Mouse (Mus musculus): Measurements from ENCODE around the gene Tmsb15l. TPM values are rescaled to one million over a fixed set of nuclear protein-coding genes. Genes with fewer than 3 reads are reported as not detected.

Gene Tmsb15l
- polyA plus RNA-seq (2014; fragmentation: Illumina TruSeq; extraction: RNeasy Lipid Tissue Mini Kit (QIAGEN cat#74804); ENCODE audit: low read depth, low replicate concordance) = 20.0 TPM

DNA sequence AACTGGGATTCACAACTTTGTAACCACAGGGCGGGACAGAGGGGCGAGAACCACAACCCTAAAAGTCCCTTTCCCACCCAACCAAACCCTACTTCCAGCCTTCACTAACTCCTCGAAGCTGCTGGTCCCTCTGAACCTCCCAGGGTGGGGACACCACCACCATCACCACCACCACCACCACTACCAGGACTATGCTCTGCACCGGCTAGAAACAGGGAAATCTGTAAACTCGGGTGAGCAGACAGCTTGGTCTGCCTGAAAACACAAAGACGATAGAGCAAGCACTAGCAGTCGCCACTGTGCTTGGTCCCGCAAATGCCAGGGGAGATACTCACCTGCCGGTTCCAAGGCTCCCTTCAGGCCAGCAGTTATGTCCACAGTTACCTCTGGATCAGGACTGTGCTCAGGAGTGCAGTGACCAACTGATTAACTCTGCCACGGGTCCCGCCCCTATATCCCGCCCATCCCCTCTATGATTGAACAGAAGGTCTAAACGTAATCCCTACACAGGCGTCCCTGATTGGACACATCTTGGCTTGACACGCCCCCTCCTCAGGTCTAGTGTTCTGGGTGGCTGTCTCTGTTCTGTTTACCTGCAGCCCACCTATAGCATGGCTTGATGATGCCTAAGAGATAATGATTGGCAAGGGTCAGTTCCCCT is at the start of gene Tmsb15l, which contains the start of gene Tmsb15b1:
TSS of gene Tmsb15l (minus strand) at position 446 of the 661 bp plus-strand sequence.
TSS of gene Tmsb15b1 (minus strand) at position 451 of the 661 bp plus-strand sequence.

DNA sequence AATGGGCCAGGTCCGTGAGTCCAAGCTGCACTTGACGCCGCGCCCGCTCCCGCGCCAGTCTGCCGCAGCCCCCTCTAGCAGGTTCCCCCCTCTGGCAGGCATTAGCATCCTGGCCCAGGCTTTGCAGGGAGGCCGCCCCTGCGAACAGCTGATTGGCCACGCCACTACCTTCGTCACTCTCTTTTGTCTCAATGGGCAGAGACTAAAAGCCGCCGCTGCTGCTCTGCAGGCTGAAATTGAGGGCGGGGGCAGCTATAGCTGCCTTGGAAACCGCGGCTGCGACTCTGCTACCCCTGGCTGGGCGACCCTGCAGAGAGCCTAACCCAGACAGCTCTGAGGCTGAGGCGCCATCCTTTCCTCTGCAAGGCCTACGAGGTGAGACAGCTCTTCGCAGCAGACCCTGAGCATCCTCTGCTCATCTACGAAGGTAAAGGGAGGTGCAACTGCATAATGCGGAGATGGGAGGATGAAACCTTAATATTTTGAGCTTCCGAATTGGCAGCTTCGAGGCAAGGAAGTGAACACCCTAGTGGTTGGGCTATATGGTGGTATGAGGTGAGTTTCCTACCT is 16.4 kb upstream of the Tmsb15l start, which contains the start of gene Zcchc18:
TSS of gene Zcchc18 (plus strand) at position 178 of the 570 bp plus-strand sequence.

DNA sequence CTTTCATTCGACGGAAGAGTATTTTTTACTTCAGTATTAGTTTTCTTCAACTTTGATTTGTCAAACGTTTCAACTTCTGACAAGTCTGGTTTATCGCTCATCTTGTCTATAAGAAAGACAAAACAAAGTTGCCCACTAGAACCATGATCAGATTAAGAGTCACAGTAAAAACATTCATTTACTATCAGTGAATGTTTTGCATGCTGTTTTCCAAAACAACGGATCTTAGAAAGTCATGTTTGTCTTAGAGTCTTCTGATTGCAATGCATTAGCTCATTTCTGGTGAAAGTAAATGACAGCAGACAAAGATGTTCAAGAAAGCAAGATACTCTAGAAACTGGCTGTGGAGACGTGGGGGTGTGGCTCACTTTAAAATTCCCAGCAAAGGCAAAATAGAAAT is 1.3 kb downstream of the Tmsb15l start, which contains the start of gene Tmsb15b2:
TSS of gene Tmsb15b2 (minus strand) at position 101 of the 400 bp plus-strand sequence.

DNA sequence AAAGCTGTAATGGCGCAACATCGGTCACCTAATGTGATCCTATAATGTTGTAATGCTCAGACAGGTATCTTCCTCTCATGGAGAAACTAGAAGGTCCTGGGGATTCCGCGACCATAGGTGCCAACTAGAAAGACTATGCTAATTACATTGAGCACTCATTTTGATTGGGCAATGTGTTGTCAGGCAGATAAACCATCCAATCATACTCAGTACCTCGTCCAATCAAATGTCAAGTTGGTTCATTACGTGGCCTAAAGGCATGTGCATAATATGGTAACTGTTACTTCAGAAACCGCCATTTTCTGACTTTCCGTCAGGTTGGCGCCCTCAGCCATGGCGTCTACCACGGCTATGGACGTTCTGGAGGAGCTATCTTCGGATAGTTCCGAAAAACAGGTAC is 49.6 kb downstream of the Tmsb15l start, which contains the start of gene H2bfm:
TSS of gene H2bfm (plus strand) at position 295 of the 400 bp plus-strand sequence.

Other genes with a start within 250 kb of the Tmsb15l start
- 243 TPM for gene Morf4l2, start 233.2 kb downstream of the Tmsb15l start, polyA plus RNA-seq (2014; fragmentation: Illumina TruSeq; extraction: RNeasy Lipid Tissue Mini Kit (QIAGEN cat#74804); ENCODE audit: low read depth, low replicate concordance)
- not detected for gene Glra4, start 196.7 kb downstream of the Tmsb15l start, polyA plus RNA-seq (2014; fragmentation: Illumina TruSeq; extraction: RNeasy Lipid Tissue Mini Kit (QIAGEN cat#74804); ENCODE audit: low read depth, low replicate concordance)
- 3.2 TPM for gene Plp1, start 154.2 kb downstream of the Tmsb15l start, polyA plus RNA-seq (2014; fragmentation: Illumina TruSeq; extraction: RNeasy Lipid Tissue Mini Kit (QIAGEN cat#74804); ENCODE audit: low read depth, low replicate concordance)
- gene Rab9b, start 108.1 kb downstream of the Tmsb15l start, polyA plus RNA-seq (2014; fragmentation: Illumina TruSeq; extraction: RNeasy Lipid Tissue Mini Kit (QIAGEN cat#74804); ENCODE audit: low read depth, low replicate concordance) = not detected
- gene H2bfm, start 49.5 kb downstream of the Tmsb15l start, polyA plus RNA-seq (2014; fragmentation: Illumina TruSeq; extraction: RNeasy Lipid Tissue Mini Kit (QIAGEN cat#74804); ENCODE audit: low read depth, low replicate concordance) = not detected
- 108 TPM for gene Tmsb15b2, start 1.4 kb downstream of the Tmsb15l start, polyA plus RNA-seq (2014; fragmentation: Illumina TruSeq; extraction: RNeasy Lipid Tissue Mini Kit (QIAGEN cat#74804); ENCODE audit: low read depth, low replicate concordance)
- gene Tmsb15b1, start within 50 bp of the Tmsb15l start, polyA plus RNA-seq (2014; fragmentation: Illumina TruSeq; extraction: RNeasy Lipid Tissue Mini Kit (QIAGEN cat#74804); ENCODE audit: low read depth, low replicate concordance) = 27.9 TPM
- 0.93 TPM for gene Zcchc18, start 16.3 kb upstream of the Tmsb15l start, polyA plus RNA-seq (2014; fragmentation: Illumina TruSeq; extraction: RNeasy Lipid Tissue Mini Kit (QIAGEN cat#74804); ENCODE audit: low read depth, low replicate concordance)
- 4.4 TPM for gene Slc25a53, start 61.4 kb upstream of the Tmsb15l start, polyA plus RNA-seq (2014; fragmentation: Illumina TruSeq; extraction: RNeasy Lipid Tissue Mini Kit (QIAGEN cat#74804); ENCODE audit: low read depth, low replicate concordance)
- gene Fam199x, start 72.7 kb upstream of the Tmsb15l start, polyA plus RNA-seq (2014; fragmentation: Illumina TruSeq; extraction: RNeasy Lipid Tissue Mini Kit (QIAGEN cat#74804); ENCODE audit: low read depth, low replicate concordance) = 17.3 TPM
- not detected for gene Esx1, start 145.2 kb upstream of the Tmsb15l start, polyA plus RNA-seq (2014; fragmentation: Illumina TruSeq; extraction: RNeasy Lipid Tissue Mini Kit (QIAGEN cat#74804); ENCODE audit: low read depth, low replicate concordance)

All from kidney, adult 10 weeks (tissue).